Mouse (Mus musculus): ENCODE measurements around the gene Rcsd1.

DNA sequence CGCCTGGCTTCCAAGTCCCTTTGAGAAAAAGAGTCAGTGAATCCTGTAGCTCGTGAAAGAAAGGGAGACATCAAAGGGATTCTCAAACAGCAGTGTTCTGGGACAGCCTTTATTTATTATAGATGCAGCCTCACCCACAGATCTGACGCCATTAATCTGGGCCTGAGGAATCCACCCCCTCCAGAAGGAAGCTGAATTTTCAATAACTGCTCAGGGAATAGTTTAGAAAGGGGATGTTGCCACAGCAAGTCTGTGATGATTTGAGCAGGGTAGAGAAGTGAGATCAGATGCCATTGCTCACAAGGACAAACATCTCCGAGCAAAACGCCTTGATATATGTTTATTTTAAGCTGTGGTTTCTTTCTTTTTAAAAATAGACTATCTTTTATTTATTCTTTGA lies 27.9 kb upstream of the Rcsd1 start:
- TF ChIP-seq CTCF (IDR thresholded peaks at IDR 0.05; ENCODE audit: extremely low read depth, insufficient read depth, low read length), result no peak
- TF ChIP-seq POLR2A (IDR thresholded peaks at IDR 0.05; ENCODE audit: extremely low read depth, insufficient read depth, low read length), result no peak
